ENCODE assay signal across 16 mouse cellular contexts in the genomic region with DNA sequence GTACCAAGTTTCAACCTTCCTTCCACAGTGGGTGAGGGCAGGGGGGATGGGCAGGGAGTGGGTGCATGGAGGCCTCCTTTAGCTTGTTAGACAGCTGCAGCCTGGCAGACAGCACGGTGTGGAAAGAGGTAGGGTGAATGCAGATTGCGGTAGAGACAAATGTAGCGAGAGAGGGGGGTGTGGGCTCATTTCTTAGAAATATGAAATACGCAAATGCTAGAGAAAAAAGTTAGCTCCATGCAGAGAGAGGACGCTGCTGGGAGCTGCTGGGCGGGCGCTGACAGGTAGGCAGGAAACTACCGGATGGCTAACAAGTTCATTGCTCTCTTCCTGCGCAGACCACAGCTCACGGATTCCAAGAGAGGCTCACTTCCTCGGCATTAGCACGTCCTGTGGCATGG. TPM values are rescaled to one million over a fixed set of nuclear protein-coding genes. Genes with fewer than 3 reads are reported as not detected.
A peak's percentile ranks its signal among the peaks of the same experiment; 100 is the strongest.
DNase-seq lines count a peak whose midpoint lies in the region; ATAC-seq and TF ChIP-seq lines count a peak whose summit lies in the region.
"Had no signal": no experiment of that assay in that cellular context is flagged by ENCODE, and none has a peak within 500 bp of the region (broad histone marks: within the 10 kb centered on the region; RNA-seq: fewer than 3 reads in every experiment).

No protein-coding gene starts in this region.

- no peak for TF ChIP-seq EP300 in heart, postnatal 0 days (IDR thresholded peaks at IDR 0.05; ENCODE audit: low read depth)

- H3K9ac ChIP-seq in heart, postnatal 0 days (replicated peaks; ENCODE audit: low read depth, low read length), result no peak overlapping the region
- H3K9ac ChIP-seq: liver, postnatal 0 days; neural tube, embryonic 12.5 days had no signal

- WGBS in heart, postnatal 0 days, result 60% methylated on average over 12 of the region's 12 CpGs

- H3K4me1 ChIP-seq in heart, postnatal 0 days (ENCODE audit: control insufficient read depth, insufficient read depth), result no peaks in the 10 kb centered on the region
- peaks cover 76% of the 10 kb centered on the region for H3K4me1 ChIP-seq in G1E (ENCODE audit: insufficient read depth, low read depth, low read length)
- H3K4me1 ChIP-seq: neural tube, embryonic 12.5 days had no signal

- intact Hi-C loops in gastrocnemius, adult 2 months (cut with DNase I), result no loop called here

- no peaks in the 10 kb centered on the region for H3K36me3 ChIP-seq in heart, postnatal 0 days (replicated peaks; ENCODE audit: control insufficient read depth, insufficient read depth, low read length)
- peaks cover 17% of the 10 kb centered on the region for H3K36me3 ChIP-seq in G1E (replicated peaks)
- H3K36me3 ChIP-seq: hindbrain, embryonic 10.5 days; neural tube, embryonic 12.5 days had no signal

- DNase-seq in heart, postnatal 0 days (ENCODE audit: low spot score), result no peak
- DNase-seq in heart, adult 8-10 months (ENCODE audit: low spot score), result no peak
- DNase-seq in G1E (ENCODE audit: low spot score), result peak; percentile 57
- peak; percentile 91 for DNase-seq in thymus, postnatal 14 days
- DNase-seq in gastrocnemius, adult 2 months, result no peak
- no peak for DNase-seq in frontal cortex, postnatal 10 days (ENCODE audit: low spot score in 2 of 2)
- DNase-seq in adrenal gland, postnatal 14 days, result no peak
- DNase-seq: adrenal gland, postnatal 10 days; kidney, postnatal 10 days; liver, postnatal 0 days; right cerebral cortex, adult 18-20 months had no signal

- no peaks in the 10 kb centered on the region for H3K9me3 ChIP-seq in heart, postnatal 0 days (replicated peaks; ENCODE audit: control insufficient read depth, low read length)
- peaks cover 4% of the 10 kb centered on the region for H3K9me3 ChIP-seq in G1E (replicated peaks)
- H3K9me3 ChIP-seq: hindbrain, embryonic 10.5 days; neural tube, embryonic 12.5 days had no signal

- H3K4me3 ChIP-seq in heart, postnatal 0 days (ENCODE audit: low read depth, low read length), result no peak overlapping the region
- H3K4me3 ChIP-seq in G1E (ENCODE audit: low read depth, low read length), result peak overlapping the region; percentile 68
- H3K4me3 ChIP-seq in gastrocnemius, adult 2 months, result no peak overlapping the region
- H3K4me3 ChIP-seq: erythroblast, embryonic 14.5 days; hindbrain, embryonic 10.5 days; neural tube, embryonic 12.5 days had no signal

- H3K27ac ChIP-seq in heart, postnatal 0 days (ENCODE audit: low read depth), result peak overlapping the region; percentile 62; the same call in 1 of the 2 replicates
- no peak overlapping the region for H3K27ac ChIP-seq in gastrocnemius, adult 2 months
- H3K27ac ChIP-seq: hindbrain, embryonic 10.5 days; neural tube, embryonic 12.5 days had no signal

- 0 out of 2 replicates have a peak, but pooled peaks cover 3% of the 10 kb centered on the region for H3K27me3 ChIP-seq in heart, postnatal 0 days (ENCODE audit: control insufficient read depth, insufficient read depth, low read length)
- no peaks in the 10 kb centered on the region for H3K27me3 ChIP-seq in G1E (ENCODE audit: insufficient read depth, low read length)
- H3K27me3 ChIP-seq: neural tube, embryonic 12.5 days had no signal

- no peak for TF ChIP-seq CTCF in heart, postnatal 0 days (IDR thresholded peaks at IDR 0.05; ENCODE audit: low read depth)
- no peak for TF ChIP-seq CTCF in G1E (IDR thresholded peaks at IDR 0.05; ENCODE audit: low read depth, low read length)
- TF ChIP-seq CTCF in gastrocnemius, adult 2 months (IDR thresholded peaks at IDR 0.05), result no peak

- H3K4me2 ChIP-seq in heart, postnatal 0 days (ENCODE audit: low read depth, low read length), result peak overlapping the region; percentile 3; the same call in 1 of the 2 replicates
- H3K4me2 ChIP-seq: neural tube, embryonic 12.5 days had no signal

- no peak for ATAC-seq in heart, postnatal 0 days (ENCODE audit: insufficient read depth, low read depth)
- no peak for ATAC-seq in G1E (ENCODE audit: extremely low read depth, insufficient number of reproducible peaks, low FRiP score, poor library complexity, severe bottlenecking)
- ATAC-seq in monocyte, adult 5-6 weeks (replicated peaks; ENCODE audit: insufficient number of reproducible peaks, low FRiP score, low TSS enrichment, poor library complexity, severe bottlenecking), result peak; percentile 23; the same call in 1 of the 2 replicates
- ATAC-seq: intestine, embryonic 16.5 days; liver, postnatal 0 days had no signal

RNA-seq across cellular contexts. Expression of gene Fam102a, which starts 41.8 kb away (rescaled TPM):
- total RNA-seq in heart, postnatal 0 days (2014; rRNA removed; ENCODE audit: low replicate concordance), result 11.2 and 12.3 TPM in 2 replicates
- polyA plus RNA-seq in heart, postnatal 0 days (2015; fragmentation: Nextera tagmentation; extraction: Ambion mirVana), result 2.8 and 3.1 TPM in 2 replicates
- total RNA-seq in heart, adult 8-10 months (2022), result 10 to 100 TPM in 1 of 4 experiments, 1 to 10 TPM in 3; 6.8 to 10.9 (median 8.6) TPM
- 33.6 and 35.0 TPM in 2 replicates for total RNA-seq in G1E (2014; fragmentation: Nextera tagmentation)
- total RNA-seq in G1E (2017), result 28.7 and 30.1 TPM in 2 replicates
- polyA plus RNA-seq in G1E (2012), result 28.9 and 32.7 TPM in 2 replicates
- total RNA-seq in monocyte, adult 5-6 weeks (2017), result 16.5 to 33.7 TPM (median 17.8 TPM) in 3 replicates
- 1 to 10 TPM; 1.8 to 3.1 TPM for total RNA-seq in gastrocnemius, adult 2 months (2021)
- total RNA-seq in adrenal gland, postnatal 14 days (2021), result 25.6 and 28.7 TPM in 2 replicates

RNA-seq across cellular contexts. Expression of gene Slc25a25, which starts 42.1 kb away (rescaled TPM):
- 12.5 and 16.0 TPM in 2 replicates for total RNA-seq in heart, postnatal 0 days (2014; rRNA removed; ENCODE audit: low replicate concordance)
- 6.5 and 6.6 TPM in 2 replicates for polyA plus RNA-seq in heart, postnatal 0 days (2015; fragmentation: Nextera tagmentation; extraction: Ambion mirVana)
- total RNA-seq in heart, adult 8-10 months (2022), result 1 to 10 TPM; 6.4 to 7.8 (median 7.0) TPM
- 5.1 and 25.4 TPM in 2 replicates for total RNA-seq in G1E (2014; fragmentation: Nextera tagmentation)
- 6.8 and 8.0 TPM in 2 replicates for total RNA-seq in G1E (2017)
- 6.5 and 6.9 TPM in 2 replicates for polyA plus RNA-seq in G1E (2012)
- total RNA-seq in monocyte, adult 5-6 weeks (2017), result 27.4 to 47.7 TPM (median 28.0 TPM) in 3 replicates
- total RNA-seq in gastrocnemius, adult 2 months (2021), result 100 to 1,000 TPM in 1 of 2 experiments, 10 to 100 TPM in 1; 45.3 to 211 TPM
- total RNA-seq in adrenal gland, postnatal 14 days (2021), result 63.6 and 119 TPM in 2 replicates

RNA-seq across cellular contexts. Expression of gene Naif1, which starts 43.0 kb away (rescaled TPM):
- 3.2 and 4.2 TPM in 2 replicates for total RNA-seq in heart, postnatal 0 days (2014; rRNA removed; ENCODE audit: low replicate concordance)
- 3.3 and 3.5 TPM in 2 replicates for polyA plus RNA-seq in heart, postnatal 0 days (2015; fragmentation: Nextera tagmentation; extraction: Ambion mirVana)
- 1 to 10 TPM; 3.4 to 4.4 (median 3.5) TPM for total RNA-seq in heart, adult 8-10 months (2022)
- 3.9 and 4.2 TPM in 2 replicates for total RNA-seq in G1E (2014; fragmentation: Nextera tagmentation)
- total RNA-seq in G1E (2017), result 3.8 and 4.0 TPM in 2 replicates
- 6.9 and 8.1 TPM in 2 replicates for polyA plus RNA-seq in G1E (2012)
- 4.4 to 6.9 TPM (median 6.5 TPM) in 3 replicates for total RNA-seq in monocyte, adult 5-6 weeks (2017)
- 1 to 10 TPM; 2.2 to 2.3 TPM for total RNA-seq in gastrocnemius, adult 2 months (2021)
- 4.3 and 4.4 TPM in 2 replicates for total RNA-seq in adrenal gland, postnatal 14 days (2021)

Comparison
In these comparisons a context has a peak if more than half of its experiments do, and no peak if none do; other contexts are left out.
1. DNase-seq: peak in G1E (single experiment) and thymus, postnatal 14 days (single experiment); none in heart, postnatal 0 days (single experiment), heart, adult 8-10 months (single experiment), gastrocnemius, adult 2 months (single experiment), frontal cortex, postnatal 10 days (0 of 2) and adrenal gland, postnatal 14 days (single experiment).